Mouse (Mus musculus): ENCODE measurements at regions not wholly inside any gene's neighbourhood (a gene's known extent, or its start where the extent isn't known, plus 50 kb on each side); places are given as distances from the start of the nearest gene placed in this dataset.

DNA sequence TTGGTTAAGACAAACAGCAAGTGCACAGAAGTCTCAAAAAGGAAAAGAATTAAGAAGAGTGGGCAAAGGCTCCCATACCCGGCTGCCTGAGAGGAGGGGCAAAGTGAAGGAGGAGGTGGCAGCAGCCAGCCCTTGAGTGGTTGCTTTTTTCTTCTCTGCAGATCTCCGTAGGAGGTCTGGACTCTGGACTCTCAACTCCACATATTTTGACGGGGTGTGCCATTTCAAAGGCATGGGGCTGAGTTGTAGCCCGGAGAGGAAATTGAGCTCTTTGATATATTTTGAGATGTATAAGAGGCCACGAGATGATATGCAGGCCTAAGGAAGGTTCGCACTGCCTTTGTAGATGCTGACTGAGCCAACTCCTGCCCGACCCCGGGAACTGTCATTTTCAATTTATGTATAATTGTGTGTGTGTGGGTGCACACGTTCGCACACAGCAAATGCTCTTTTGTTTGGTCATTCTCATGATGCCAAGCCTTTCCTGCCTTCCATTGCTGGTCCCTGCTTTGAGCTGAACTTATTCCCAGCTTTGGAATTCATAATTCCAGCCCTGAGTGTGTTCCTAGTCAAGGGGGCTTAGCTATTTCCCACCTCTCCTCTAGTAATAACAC lies 56.4 kb downstream of the Cxcr4 start:
- DNase-seq (ENCODE audit: extremely low spot score in 1 of 2, low spot score in 2 of 2), result no peak
- intact Hi-C loops (cut with DNase I), result no loop called here
- H3K27ac ChIP-seq, result no peak overlapping the region
- no peak for TF ChIP-seq CTCF (IDR thresholded peaks at IDR 0.05)
- H3K4me3 ChIP-seq, result no peak overlapping the region

DNA sequence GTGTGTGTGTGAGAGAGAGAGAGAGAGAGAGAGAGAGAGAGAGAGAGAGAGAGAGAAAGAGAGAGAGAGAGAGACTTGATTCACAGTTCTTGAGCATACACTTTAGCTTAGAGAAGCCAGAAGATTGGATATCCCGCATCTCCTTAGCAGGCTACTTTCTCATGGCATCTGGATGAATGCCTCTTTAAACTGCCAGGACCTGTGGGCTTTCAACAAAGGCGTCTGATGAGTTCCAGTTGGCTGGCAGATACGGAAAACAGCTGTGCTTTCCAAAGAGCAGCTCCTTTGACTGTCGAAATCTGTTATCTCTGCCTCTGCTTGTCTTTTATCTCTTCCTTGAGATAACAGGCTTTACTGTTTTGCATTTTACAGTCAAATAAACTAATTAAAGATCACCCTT lies 59.5 kb downstream of the Cxcr4 start:
- Histone ChIP-seq H3K4me3 (no peak overlapping the region), H3K27ac (no peak overlapping the region)
- no peak for DNase-seq (ENCODE audit: extremely low spot score in 1 of 2, low spot score in 2 of 2)
- TF ChIP-seq CTCF (IDR thresholded peaks at IDR 0.05), result no peak
- intact Hi-C loops (cut with DNase I), result no loop called here

DNA sequence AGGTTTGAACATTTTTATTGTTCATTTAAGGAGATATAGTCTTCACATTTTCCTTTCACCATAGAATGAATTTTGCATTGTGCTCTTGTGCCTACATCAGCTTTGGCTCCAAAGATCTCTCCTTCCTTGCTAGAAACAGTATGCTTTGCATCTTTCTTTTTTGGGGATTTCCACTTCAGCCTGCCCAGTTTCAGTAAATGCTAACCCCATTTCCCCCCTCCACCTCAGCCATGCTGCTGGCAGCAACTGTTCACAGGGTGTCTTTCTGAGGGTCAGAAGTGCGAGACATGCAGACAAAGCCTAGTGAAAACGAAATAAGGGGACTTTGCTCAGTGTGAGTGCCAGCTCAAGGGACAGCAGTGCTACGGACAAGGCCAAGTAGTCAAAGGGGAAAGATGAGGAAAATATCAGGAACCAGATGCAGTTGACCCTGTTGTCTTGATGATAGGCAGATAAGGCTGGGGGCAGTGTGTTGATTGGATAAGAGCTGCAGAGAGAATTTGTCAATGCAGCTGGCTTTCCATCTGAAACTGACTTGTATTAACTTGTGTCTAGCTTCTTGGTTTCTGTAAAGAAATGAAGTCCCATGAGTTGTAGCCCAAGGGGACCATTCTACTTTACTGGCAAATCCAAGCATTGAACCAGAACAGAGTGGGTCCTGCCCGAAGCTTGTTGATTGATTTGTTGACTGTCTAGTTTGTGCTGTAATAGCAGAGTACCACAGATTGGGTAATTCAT lies 62.1 kb downstream of the Cxcr4 start:
- no peak for TF ChIP-seq CTCF (IDR thresholded peaks at IDR 0.05)
- intact Hi-C loops (cut with DNase I), result no loop called here
- H3K27ac ChIP-seq, result no peak overlapping the region
- DNase-seq (ENCODE audit: extremely low spot score in 1 of 2, low spot score in 2 of 2), result no peak
- no peak overlapping the region for H3K4me3 ChIP-seq

DNA sequence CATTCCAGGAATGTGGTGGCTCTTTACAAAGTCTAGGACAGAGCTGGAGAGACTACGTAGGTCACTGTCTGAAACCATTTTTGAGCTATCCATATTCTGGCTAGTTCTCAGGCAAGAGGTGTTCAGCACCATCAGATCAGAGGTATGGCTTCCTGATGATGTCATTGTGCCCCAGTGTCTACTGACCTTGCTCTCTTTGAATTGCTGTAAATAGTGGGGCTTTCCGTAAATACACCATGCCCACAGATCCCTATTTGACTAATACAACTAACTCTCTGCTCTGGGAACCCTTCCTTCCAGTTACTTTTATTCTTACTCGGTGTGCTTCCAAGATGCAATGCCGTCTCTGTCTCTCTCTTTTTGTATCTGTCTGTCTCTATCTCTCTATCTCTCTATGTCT lies 72.9 kb downstream of the Cxcr4 start:
- Histone ChIP-seq H3K27ac (no peak overlapping the region), H3K4me3 (no peak overlapping the region)
- intact Hi-C loops (cut with DNase I), result no loop called here
- TF ChIP-seq CTCF (IDR thresholded peaks at IDR 0.05), result no peak
- DNase-seq (ENCODE audit: extremely low spot score in 1 of 2, low spot score in 2 of 2), result no peak

DNA sequence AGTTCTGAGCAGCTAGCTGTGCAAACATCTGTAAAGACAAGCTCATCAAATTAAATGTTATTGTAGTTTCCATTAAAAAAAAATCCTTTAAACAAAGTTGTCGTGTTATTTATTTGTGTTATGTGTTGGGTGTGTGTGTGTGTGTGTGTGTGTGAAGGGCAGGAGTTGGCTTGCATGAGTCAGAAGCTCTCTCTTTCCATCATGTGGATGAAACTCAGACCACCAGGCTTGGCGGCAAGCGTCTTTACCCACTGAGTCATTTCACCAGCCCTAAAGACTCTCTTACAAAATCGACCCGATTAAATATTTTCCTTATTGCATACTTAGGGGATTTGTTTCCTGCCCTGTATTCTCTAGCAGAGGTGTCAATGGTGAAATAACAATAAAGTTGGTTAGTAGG lies 73.6 kb downstream of the Cxcr4 start:
- intact Hi-C loops (cut with DNase I), result no loop called here
- Histone ChIP-seq H3K4me3 (no peak overlapping the region), H3K27ac (no peak overlapping the region)
- no peak for DNase-seq (ENCODE audit: extremely low spot score in 1 of 2, low spot score in 2 of 2)
- TF ChIP-seq CTCF (IDR thresholded peaks at IDR 0.05), result no peak

DNA sequence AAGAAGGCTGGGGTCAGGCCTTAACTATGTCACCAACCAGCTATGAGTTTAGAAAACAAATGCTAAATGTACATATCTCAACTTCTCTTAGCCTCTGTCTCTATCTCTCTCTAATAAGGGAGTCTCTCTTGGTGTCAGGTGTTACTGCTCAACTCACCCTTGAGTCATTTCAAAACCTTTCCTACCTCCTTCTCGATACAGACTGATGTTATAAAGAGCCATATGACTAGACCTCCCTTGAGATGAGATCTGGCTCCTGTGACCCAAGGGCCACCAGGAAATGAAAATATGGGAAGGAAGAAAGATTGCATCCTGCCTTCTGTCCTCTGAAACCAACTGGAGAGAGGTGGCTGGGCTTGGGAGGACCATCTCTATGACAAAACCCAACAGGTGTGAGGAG lies 74.7 kb downstream of the Cxcr4 start:
- no peak for TF ChIP-seq CTCF (IDR thresholded peaks at IDR 0.05)
- H3K27ac ChIP-seq, result no peak overlapping the region
- no peak for DNase-seq (ENCODE audit: extremely low spot score in 1 of 2, low spot score in 2 of 2)
- intact Hi-C loops (cut with DNase I), result no loop called here
- no peak overlapping the region for H3K4me3 ChIP-seq

DNA sequence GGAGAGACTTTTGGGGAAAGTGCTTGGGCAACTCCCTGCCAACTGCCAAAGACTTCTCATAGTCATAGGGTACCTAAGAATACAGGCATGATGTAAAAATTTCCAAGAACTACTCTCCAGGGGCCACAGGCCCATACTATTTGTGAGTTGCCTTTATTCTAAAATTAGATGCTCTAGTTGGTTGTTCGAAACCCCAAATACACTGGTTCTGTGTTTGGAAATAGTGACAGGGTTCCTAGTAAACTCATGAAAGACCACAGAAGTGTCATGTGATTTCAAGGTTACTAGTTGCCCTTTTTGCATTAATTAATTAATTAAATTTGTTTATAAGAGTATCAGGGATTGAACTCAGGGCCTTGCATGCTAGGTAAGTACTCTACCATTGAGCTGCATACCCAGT lies 77.8 kb downstream of the Cxcr4 start:
- no peak for DNase-seq (ENCODE audit: extremely low spot score in 1 of 2, low spot score in 2 of 2)
- H3K4me3 ChIP-seq, result no peak overlapping the region
- intact Hi-C loops (cut with DNase I), result no loop called here
- no peak overlapping the region for H3K27ac ChIP-seq
- no peak for TF ChIP-seq CTCF (IDR thresholded peaks at IDR 0.05)

DNA sequence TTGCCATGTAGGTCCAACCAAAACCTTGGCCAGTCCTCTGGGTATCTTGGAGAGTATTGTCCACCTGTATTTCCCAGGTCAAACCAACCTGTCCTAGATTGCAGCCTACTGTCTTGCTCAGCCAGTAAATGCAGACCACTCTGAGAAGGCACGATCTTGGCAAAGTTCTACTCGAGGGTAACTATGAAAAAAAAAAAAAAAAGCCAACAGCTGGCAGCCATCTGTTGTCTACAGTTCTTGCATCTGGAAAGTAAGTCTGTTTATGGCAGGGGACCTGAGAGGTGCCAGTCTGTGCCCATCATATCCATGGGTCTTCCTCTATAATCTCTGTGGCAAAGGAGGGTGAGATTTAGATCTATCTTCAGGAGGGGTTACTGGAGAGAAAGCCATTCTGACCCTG lies 78.2 kb downstream of the Cxcr4 start:
- DNase-seq (ENCODE audit: extremely low spot score in 1 of 2, low spot score in 2 of 2), result no peak
- intact Hi-C loops (cut with DNase I), result no loop called here
- TF ChIP-seq CTCF (IDR thresholded peaks at IDR 0.05), result no peak
- Histone ChIP-seq H3K27ac (no peak overlapping the region), H3K4me3 (no peak overlapping the region)

DNA sequence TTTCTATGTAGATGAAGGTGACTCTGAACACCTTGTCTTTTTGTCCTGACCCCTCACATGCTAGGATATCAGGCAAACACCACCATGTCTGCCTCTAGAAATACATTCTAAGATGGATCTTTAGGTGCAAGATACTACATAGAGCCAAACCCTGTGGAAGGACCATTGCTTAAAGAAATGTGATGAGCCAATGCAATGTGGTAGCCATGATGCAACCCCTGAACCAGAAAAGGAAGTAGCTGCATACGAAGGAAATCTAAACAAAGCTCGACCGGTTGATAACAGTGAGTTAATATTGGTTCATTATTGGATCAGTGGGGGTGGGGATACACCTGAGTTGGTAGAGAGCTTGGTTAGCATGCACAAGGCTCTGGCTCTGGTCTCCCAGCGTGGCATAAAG lies 78.9 kb downstream of the Cxcr4 start:
- Histone ChIP-seq H3K4me3 (no peak overlapping the region), H3K27ac (no peak overlapping the region)
- DNase-seq (ENCODE audit: extremely low spot score in 1 of 2, low spot score in 2 of 2), result no peak
- intact Hi-C loops (cut with DNase I), result no loop called here
- TF ChIP-seq CTCF (IDR thresholded peaks at IDR 0.05), result no peak

DNA sequence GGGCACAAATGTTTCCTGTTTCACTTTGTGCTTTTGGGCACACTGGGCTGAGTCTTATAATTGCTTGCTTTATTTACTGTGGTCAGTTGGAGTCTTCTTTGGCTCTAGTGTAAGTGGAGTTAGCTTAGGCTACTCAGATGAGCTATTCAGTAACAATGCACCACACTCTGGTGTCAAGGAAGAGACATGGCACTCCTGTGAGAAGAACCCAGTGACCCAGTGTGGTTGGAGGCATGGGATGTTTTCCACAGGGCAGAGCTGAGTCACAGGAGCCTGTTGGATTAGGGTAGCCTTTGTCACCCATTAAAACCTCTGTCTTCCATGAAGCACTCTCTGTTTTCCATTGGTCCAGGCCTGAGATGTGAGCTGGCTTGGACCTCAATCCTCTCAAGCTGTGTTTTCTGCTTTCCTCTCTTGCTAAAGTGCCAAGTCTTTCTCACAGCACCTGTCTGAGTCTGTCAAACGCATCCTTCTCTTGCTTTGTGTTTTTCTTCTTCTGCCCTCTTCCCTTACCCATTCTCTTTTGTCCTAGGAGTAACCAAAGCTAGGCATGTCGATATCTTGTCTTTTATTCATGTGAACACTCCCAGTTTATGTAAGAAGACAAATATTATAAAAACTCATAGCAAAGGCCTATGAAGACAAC lies 83.2 kb downstream of the Cxcr4 start:
- intact Hi-C loops (cut with DNase I), result no loop called here
- no peak for DNase-seq (ENCODE audit: extremely low spot score in 1 of 2, low spot score in 2 of 2)
- Histone ChIP-seq H3K4me3 (no peak overlapping the region), H3K27ac (no peak overlapping the region)
- TF ChIP-seq CTCF (IDR thresholded peaks at IDR 0.05), result no peak

DNA sequence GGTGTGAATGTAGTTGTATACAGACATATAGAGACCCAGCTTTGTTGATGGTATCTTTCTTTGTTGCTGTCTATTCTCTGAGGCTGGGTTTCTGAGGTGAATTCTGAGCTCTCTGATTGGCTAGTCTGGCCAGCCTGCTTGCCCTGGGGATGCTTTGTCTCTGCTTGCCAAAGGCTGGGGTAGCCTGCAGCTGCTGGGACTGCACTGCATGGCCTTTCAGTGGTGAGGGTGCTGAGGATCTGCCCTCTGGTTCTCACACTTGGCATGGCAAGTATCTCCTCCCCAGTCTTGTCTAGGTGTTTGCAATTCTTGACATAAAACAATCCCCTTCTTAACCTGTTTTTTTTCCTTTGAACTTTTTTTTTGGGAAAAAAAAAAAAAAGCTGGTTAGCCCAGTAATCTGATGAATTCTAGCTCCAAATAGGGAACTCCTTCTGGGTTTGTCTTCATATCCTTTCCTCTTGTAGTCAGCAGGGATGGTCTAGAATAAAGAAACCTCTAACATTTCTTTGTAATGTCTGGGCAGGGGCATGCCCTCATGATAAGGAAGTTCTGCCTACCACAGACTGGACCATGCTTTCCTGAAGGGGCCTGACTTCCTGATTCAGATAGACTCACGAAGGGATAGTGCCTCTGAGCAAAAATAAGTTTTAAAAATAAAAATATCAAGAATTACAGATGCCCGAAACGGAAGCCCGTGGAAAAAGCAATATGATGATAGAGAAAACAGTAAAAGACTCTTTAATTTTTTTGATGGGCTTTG lies 85.4 kb downstream of the Cxcr4 start:
- no peak for TF ChIP-seq CTCF (IDR thresholded peaks at IDR 0.05)
- Histone ChIP-seq H3K4me3 (no peak overlapping the region), H3K27ac (no peak overlapping the region)
- intact Hi-C loops (cut with DNase I), result no loop called here
- no peak for DNase-seq (ENCODE audit: extremely low spot score in 1 of 2, low spot score in 2 of 2)

DNA sequence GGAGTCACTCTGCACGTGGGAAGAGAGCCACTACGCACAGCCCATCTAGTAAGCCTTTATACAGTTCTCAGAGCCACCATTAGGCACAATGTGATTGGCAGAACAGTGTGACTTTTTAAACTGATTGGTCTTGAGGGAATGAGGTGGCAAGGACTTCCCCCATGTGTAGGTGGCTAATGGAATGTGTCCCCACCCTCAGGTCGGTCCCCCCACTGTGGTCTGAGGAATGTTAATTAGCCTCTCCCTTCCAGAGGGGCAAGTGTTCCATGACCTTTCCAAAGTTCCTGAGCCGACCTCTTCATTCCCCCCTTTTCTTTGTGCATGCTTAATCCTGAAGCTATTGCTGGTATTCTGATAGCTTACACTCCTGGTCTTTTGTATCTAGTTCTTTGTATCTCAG lies 87.2 kb upstream of the Dars start:
- no peak for TF ChIP-seq CTCF (IDR thresholded peaks at IDR 0.05)
- intact Hi-C loops (cut with DNase I), result no loop called here
- no peak overlapping the region for H3K27ac ChIP-seq
- no peak overlapping the region for H3K4me3 ChIP-seq
- DNase-seq (ENCODE audit: extremely low spot score in 1 of 2, low spot score in 2 of 2), result no peak
